Mouse (Mus musculus): ENCODE measurements around the gene Vmn2r19. TPM values are rescaled to one million over a fixed set of nuclear protein-coding genes. Genes with fewer than 3 reads are reported as not detected.

Vmn2r19 gene
- polyA plus RNA-seq (2012; ENCODE audit: low replicate concordance): not detected in 2 replicates

GRCm38 (mm10) chr6:123308033-123308432 is at the start of gene Vmn2r19:
Gene Vmn2r19, plus strand, starts transcription at chr6:123308333.

GRCm38 (mm10) chr6:123261555-123262161 is 46.5 kb upstream of the Vmn2r19 start, which contains the start of gene Clec4d:
Gene Clec4d, plus strand, starts transcription at chr6:123262111.

DNA sequence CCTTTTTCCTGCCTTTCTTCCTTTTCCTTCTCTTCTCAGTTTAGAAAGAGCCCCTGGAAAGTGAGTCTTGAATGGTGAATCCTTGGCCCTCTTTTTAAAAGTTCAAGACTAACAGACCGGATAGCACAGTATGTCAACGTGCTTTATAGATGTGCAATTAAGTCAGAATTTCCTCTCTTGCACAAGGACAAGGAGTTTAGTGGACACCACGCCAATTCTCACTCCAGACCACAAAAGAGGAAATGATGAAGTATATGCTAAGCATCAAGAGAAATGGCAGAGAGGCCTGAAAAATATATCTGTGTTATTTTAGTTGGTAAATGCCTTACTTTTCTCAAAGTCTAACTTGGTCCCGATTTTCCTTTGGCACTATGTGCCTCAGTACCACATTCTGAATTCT is 18.4 kb upstream of the Vmn2r19 start, which contains the start of gene Clec4e:
Gene Clec4e (minus strand): TSS at position 118 of the 400 bp plus-strand sequence.

Other genes starting within 250 kb of the Vmn2r19 start
- 2.3 and 3.5 TPM in 2 replicates for gene Clec4a2, start 201.9 kb upstream of the Vmn2r19 start, polyA plus RNA-seq (2012; ENCODE audit: low replicate concordance)
- not detected in 2 replicates for gene Clec4b2, start 135.4 kb upstream of the Vmn2r19 start, polyA plus RNA-seq (2012; ENCODE audit: low replicate concordance)
- 2.4 TPM in 1 of 2 replicates, not detected in the other for gene Clec4n, start 78.5 kb upstream of the Vmn2r19 start, polyA plus RNA-seq (2012; ENCODE audit: low replicate concordance)
- gene Clec4d, start 46.2 kb upstream of the Vmn2r19 start, polyA plus RNA-seq (2012; ENCODE audit: low replicate concordance): 0.14 TPM in 1 of 2 replicates, not detected in the other
- gene Clec4e, start 18.5 kb upstream of the Vmn2r19 start, polyA plus RNA-seq (2012; ENCODE audit: low replicate concordance): 0.13 TPM in 1 of 2 replicates, not detected in the other
- gene Vmn2r20, start 109.8 kb downstream of the Vmn2r19 start, polyA plus RNA-seq (2012; ENCODE audit: low replicate concordance): 0.01 TPM in 1 of 2 replicates, not detected in the other
- gene Vmn2r21, start 225.1 kb downstream of the Vmn2r19 start, polyA plus RNA-seq (2012; ENCODE audit: low replicate concordance): not detected in 2 replicates

Measured in leukemia stem cell, adult 10-12 weeks (primary cell).